Mouse (Mus musculus) layer of hippocampus, postnatal 14 days (tissue): ENCODE results near the gene Ptms. TPM values are rescaled to one million over a fixed set of nuclear protein-coding genes. Genes with fewer than 3 reads are reported as not detected.
A peak's percentile ranks its signal among the peaks of the same experiment; 100 is the strongest.

Experiments
- DNase-seq, 2 experiments: peaks; one replicate each; pipeline ENCODE4 v3.0.0; 2021 to 2022; ENCODE audit warnings: low spot score in 2 of 2, mixed read lengths in 1 of 2
- long read RNA-seq, 2 experiments: library from polyadenylated mRNA; stranded (forward); transcript quantifications; one replicate each; pipeline ENCODE4 v2.0.0; 2021
- total RNA-seq, 2 experiments: library from RNA; stranded (reverse); gene quantifications; 2 replicates each; pipeline ENCODE4 v1.2.3; 2021

The Ptms gene
- 1,000 to 10,000 TPM; 1,231 to 1,331 TPM for total RNA-seq
- long read RNA-seq, experiment 1, transcript Ptms-201 (5 exons, 1,149 nt) = major isoform, 158 of 235 reads
- long read RNA-seq, experiment 1, transcript Ptms-203 (4 exons, 629 nt) = minor isoform, 27 of 235 reads
- long read RNA-seq, experiment 1, partial matches to known transcripts = 36 of 235 reads
- long read RNA-seq, experiment 1, other reads (novel, unspliced or antisense) = 13 of 235 reads
- long read RNA-seq, experiment 2, transcript Ptms-201 (5 exons, 1,149 nt) = major isoform, 238 of 406 reads
- long read RNA-seq, experiment 2, transcript Ptms-203 (4 exons, 629 nt) = minor isoform, 61 of 406 reads
- long read RNA-seq, experiment 2, partial matches to known transcripts = 90 of 406 reads
- long read RNA-seq, experiment 2, other reads (novel, unspliced or antisense) = 17 of 406 reads

DNA sequence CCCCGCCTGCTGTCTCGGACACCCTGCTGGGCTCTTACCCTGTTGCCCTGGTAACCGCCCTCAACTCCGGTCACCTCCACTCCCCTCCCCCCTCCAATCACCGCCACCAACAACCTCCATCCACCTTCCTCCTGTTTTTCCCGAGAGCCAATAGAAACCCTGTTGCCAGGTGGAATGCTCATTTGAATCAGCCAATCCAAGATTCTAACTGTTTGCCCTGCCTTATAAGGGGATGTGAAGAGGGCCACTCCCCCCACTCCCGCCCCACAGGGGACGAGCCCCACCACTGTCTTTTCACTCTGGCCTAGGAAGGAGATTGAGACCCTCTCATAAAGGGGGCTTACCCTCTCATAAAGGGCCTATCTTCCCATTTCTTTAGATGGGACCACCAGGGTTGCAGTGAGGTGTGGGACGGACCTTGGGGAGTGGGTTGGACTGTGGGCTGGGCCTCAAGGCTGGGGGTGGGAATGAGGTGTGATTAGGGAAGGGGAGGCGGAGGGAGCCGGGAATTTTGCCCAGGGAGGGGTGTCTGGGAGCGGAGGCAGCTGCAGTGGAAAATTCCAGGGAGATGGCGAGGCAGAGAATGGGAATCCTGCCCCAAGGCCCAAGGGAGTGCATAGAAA lies at the start of gene Ptms:
TSS of gene Ptms (minus strand) at position 409 of the 623 bp plus-strand sequence.
- DNase-seq = peak; percentile 90 to 97

DNA sequence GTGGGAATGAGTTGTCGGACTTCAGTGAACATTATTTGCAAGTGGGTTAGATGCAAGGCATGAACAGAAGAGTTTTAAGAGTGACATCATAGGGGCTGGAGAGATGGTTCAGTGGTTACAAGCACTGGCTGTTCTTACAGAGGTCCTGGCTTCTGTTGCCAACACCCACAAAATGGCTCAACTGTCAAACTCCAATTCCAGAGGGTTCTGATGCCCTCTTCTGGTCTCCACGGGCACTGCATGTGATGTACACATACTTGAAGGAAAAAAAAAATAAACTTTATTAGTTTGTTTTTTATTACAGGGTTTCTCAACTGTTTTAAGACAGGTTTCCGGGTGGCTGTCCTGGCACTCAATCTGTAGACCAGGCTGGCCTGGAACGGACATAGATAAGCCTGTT lies 47.9 kb upstream of the Ptms start:
- DNase-seq = peak in 1 of 2 experiments; percentile 28

DNA sequence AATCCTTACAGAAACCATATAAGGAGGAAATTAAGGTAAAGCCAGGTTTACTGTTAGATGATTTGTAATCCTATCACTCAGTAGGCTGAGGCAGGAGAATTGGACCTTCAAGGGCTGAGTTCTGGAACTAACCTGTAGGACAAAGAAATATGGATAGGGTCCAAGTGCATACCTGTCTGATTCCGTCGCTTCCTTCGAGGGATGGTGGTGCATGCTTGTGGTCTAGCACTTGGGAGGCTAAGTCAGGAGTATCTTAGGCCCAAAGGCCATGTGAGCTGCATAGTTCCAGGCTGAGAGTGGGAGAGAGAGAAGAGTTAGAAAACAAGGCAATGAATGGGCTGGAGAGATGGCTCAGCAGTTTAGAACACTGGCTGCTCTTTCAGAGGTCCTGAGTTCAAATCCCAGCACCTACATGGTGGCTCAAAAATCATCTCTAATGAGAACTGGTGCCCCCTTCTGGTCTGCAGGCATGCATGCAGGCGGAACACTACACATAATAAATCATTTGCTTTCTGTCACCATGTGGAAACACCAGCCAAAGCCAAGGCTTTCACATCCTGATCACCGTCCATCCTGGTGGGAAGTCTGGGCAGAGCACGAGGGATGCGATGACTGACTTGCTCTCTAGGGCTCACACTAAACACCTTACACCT lies 46.7 kb upstream of the Ptms start:
- DNase-seq = no peak

DNA sequence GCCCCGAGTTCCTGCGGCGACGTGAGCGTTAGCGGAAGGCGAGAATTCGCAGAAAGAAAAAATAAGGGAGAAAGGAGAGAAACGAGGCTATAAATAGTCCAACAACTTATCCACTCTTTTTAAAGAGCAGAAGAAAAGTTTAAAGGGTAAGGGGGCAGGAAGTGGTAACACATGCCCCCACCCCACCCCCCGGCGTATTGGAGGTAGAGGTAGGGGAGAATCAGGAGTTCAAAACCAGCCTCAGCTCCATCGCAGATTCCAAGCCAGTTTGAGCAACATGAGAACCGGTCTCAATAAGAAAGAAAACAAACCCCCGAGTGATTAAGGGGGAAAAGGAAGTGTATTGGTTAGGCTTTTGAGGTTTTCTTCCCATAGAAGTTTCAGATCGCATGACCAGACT lies 45.8 kb upstream of the Ptms start:
- no peak for DNase-seq

DNA sequence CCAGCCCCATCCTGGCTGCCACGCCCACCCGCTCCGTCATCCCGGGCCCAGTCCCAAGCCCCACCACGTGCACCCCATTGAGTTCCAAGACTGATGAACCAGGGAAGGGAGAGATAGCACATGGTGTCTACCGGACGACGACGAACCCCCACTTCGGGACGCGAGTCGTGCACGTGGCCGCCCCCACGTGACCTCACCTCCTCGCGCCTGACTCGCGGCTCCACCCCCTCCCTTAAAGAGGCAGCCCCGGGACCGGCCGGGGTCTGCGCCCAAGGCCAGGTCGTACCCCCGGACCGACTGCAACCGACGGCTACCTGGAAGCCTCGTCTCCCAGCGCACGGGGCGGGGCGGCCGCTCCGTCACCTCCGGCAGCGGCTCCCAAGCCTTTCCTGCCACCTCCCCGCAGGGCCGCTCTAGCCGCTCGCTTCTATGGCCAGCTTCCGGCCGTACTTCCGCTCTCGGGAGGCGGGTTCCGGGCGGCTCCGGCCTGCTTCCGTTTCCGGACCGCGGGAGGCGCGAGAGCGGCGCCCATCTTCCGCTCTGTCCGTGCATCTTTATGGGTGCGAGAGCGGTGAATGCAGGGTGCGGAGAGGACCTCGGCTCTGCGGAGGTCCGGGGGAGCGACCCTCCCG lies 45.3 kb upstream of the Ptms start, which contains the start of gene Cops7a:
TSS of gene Cops7a (minus strand) at position 451 of the 632 bp plus-strand sequence.
- peak; percentile 95 to 97 for DNase-seq

DNA sequence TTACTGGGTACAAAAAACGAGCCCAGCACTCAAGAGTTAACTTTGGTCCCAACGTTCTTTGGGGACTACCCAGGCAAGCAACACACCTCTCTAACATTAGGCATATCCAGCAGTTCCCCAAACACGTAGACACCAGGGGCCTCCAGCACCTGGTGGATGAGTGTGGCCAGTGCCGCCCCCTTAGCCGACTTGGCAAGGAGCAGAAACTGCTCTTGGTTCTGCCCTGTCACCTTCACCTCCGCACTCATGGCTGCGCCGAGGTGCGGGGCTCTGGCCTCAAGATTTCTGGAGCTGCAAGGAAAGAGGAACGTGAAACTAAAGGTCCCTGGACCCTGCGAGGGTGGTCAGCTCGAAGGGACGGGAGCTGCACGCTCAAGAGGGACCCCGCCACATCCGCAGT lies 44.7 kb upstream of the Ptms start:
- DNase-seq = peak in 1 of 2 experiments; percentile 27

DNA sequence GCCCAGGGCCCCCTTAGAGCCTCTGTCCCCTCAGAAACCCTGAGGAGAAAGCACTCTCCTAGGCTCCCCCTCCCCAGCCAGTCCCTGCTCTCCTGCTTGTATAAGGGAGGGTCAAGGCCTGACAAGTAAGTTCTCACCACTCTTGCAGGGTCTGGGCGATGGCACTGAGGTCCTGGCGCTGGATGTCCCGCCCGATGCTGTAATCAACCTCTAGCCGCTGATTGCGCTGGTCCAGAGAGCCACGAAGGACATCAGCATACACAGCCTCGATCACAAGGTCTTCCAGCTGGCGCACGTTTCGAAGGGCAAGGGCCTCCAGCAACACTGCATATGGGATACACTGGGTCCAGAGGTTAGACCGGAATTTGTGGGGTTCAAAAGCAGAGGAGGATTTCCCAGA lies 41.1 kb upstream of the Ptms start:
- DNase-seq = no peak

DNA sequence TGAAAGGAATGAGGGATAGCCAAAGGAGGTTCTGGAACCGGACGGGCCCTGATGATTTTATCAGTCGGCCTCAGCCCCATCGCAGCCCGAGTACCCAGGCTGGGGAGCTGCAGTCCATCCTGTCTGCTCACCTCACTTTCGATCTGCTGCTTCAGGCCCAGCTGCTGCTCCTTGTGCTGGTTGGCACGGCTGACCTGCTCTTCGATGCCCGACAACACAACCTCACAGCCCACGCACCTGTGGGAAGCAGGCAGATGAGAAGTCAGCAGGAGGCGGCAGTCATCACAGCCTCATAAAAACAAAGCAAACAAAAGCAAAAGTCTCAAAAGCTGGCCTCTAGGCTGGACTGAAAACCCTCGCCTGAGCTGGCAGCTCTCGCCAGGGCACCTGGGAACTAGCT lies 40.1 kb upstream of the Ptms start:
- no peak for DNase-seq

DNA sequence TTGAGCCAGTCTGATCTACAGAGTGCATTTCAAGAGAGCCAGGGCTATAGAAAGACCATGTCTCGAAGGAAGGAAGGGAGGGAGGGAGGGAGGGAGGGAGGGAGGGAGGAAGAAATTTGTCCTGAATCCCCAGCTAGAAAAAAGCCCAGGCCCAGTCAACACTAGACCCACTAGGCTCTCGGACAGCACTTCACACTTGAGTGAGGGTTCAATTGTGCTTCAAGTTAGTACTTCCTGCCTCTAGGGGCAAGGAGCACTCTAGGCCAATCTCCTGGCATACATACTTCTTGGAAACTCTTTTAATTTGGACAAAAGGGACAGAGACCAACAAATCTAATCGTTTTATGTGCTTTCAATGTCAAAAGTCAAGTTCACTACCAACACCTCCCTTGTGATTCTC lies 38.2 kb upstream of the Ptms start:
- DNase-seq = no peak

DNA sequence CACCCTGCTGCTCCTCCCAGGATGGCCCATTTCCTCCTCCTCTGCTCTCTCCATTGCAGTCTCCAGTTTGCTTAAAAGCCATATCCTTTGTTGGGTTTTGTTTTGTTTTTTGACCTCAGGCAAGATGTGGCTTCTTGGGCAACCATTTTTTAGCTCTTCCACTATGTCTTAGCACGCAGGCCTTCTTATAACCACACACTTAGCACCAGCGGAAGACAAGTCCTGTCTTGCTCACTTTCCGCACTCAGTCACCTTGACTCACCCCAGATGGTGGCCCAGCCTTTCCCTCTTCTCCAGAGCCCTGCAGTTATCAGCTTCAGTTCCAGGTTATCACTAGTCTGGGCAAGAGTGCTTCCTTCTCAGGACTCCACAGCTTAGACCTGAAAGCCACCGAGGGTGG lies 35.3 kb upstream of the Ptms start:
- no peak for DNase-seq

DNA sequence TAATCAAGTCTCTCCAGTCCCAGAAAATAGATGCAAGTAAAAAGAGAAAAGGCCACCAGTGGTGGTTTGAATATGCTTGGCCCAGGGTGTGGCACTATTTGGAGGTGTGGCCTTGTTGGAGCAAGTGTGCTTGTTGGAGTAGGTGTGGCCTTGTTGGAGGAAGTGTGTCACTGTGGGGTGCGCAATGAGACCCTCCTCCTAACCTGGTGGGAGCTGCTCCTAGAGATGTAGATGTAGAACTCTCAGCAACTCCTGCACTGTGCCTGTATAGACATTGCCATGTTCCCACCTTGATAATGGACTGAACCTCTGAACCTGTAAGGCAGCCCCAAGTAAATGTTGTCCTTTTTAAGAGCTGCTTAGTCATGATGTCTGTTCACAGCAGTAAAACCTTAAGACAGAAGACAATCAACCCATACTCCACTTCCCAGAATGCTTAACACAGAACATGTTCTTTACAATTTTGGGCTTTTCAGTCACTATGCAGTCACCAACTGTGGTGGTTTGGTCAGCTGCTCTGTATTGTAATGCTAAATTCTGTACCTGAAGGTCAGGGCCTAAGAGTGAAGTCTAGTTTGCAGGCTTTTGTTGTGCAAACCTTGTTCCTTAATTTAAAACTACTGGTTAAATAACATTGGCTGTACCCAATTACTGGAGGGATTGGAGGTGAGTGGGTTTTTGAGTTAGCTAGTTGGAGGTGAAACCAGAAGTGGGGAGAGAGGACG lies 34.2 kb upstream of the Ptms start:
- DNase-seq = no peak

DNA sequence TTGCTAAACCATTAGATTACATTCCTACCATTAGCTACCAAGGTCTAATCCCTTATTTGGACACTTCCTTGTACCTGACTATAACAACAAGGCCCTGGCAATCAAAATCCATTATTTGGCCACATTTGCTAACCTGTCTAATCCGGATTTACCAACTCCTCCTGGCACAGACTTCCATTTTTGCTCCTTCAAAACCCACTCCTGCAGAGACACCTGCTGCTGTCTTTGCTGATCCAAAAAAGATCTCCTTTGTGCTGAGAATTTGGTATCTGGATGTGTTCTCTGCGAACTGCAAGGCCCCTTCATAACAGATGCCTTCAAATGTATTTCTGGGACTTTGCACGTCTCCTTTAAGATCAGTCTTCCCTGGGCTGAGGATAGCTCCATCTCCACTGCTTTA lies 23.6 kb upstream of the Ptms start:
- no peak for DNase-seq

DNA sequence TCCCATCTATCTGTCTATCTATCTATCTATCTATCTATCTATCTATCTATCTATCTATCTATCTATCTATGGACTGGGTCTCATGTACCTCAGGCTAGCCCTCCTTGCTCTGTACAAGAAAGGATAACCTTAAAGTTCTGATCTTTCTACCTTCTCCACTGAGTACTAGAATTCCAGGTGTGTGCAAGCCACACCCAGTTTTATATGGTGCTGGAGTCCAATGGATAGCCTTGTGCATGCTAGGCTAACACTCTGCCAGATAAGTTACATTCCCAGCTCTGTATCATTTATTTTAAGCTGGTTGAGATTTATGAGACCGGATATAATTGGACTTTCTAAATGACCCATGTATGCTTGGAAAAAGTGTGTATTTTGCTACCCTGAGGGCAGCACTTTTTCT lies 21.8 kb upstream of the Ptms start:
- no peak for DNase-seq

DNA sequence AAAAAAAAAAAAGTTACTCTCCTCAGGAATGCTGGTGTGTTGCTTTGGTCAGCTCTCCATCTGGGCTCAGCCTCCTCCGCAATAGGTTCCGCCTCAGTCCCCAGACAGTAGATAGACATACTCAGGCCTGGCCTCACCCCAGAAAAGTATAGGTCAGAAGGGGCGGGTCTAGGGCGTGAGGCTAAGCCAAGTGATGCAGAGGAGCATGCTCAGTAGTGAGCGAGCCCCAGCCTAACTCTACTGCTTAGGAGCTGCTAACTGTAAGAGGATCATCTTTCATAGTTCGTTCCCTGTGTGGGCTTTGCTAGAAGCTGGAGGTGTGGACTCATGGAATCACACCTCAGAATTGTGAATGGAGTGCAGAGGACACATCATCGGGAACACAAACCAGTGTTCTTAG lies 18.7 kb upstream of the Ptms start:
- DNase-seq = no peak

DNA sequence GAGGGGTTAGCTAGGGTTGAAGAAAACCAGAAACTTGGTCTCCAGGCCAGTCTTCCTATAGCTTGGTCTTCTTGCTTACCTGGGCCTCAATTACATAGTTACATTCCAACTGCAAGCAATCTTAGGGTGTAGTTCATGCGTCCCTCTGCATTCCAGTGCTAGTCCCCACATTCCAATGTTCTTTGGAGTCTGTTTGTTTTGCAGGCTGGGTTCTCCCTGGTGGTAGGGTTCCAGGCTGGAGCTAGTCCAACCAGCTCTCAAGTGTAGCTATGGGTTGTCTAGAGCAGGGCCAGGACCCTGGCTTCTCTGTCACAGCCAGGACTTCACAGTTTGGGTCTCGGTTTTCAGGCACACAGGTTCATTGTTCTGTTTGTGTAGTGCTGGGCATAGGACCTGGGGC lies 17.6 kb upstream of the Ptms start:
- no peak for DNase-seq

DNA sequence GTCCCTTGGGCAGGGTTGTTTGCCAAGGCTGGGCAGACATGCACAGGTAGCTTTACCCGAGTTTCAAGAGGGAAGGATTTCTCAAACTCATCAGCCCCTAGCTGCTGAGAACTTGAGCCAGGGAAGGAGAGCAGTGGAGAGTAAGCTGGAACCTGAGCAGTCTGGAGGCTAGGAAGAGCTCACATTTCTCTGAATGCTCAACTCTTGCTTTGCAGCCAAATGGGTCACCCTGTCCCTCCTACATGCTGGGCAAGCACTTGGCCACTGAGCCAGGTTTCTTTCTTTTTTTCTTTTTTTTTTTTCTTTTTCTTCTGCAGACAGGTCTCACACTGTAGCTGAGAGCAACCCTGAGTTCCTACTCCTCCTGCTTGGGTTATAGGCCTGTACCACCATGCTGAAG lies 16.8 kb upstream of the Ptms start:
- no peak for DNase-seq

DNA sequence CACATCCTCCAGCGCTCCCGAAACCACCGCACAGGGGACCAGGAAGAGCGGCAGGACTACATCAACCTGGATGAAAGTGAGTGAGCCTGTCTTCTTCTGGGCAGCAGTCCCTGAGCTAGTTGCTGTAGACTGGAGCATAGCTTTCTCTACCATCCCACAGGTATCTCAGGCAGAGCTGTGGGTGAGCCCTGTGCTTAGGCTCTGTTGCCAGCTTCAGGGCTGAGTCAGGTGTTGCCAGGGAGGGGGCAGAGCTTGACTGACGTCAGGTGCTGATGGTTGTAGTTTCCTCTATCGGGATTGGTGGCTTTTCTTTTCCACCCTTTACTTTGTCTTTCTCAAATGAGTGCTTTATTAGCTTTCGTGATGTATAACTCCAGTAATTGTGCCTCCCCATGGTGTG lies 14.8 kb upstream of the Ptms start:
- no peak for DNase-seq

DNA sequence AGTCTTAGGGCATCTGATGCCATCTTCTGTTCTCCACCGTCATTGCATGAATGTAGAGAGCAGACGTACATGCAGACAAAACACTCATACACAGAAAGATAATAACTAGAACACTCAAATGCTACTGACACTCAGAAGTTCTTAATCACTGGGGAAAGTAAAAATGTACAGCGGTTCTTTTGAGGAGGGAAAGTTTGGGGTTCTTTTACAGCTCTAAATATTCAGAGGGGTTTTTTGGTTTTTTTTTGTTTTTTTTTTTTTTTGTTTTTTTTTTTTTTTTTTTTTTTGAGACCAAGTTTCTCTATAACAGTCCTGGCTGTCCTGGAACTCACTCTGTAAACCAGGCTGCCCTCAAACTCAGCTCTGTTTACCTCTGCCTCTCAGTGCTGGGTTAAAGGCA lies 13.2 kb upstream of the Ptms start:
- DNase-seq = no peak

DNA sequence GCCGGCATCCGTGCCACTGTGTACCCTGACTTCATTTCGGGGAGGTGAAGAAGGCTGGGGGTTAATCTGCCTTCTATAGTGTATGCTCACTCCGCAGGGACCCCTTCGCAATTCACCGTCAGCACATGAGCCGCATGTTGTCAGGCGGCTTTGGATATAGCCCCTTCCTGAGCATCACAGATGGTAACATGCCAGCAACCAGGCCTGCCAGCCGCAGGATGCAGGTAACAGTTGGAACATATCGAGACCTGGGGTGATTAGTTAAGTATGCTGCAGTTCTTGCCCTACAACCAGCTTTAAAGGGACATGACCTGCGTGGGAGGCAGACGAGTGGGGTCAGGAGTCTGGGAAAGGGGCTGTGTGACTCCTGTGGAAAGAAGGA lies 12.4 kb upstream of the Ptms start:
- no peak for DNase-seq

DNA sequence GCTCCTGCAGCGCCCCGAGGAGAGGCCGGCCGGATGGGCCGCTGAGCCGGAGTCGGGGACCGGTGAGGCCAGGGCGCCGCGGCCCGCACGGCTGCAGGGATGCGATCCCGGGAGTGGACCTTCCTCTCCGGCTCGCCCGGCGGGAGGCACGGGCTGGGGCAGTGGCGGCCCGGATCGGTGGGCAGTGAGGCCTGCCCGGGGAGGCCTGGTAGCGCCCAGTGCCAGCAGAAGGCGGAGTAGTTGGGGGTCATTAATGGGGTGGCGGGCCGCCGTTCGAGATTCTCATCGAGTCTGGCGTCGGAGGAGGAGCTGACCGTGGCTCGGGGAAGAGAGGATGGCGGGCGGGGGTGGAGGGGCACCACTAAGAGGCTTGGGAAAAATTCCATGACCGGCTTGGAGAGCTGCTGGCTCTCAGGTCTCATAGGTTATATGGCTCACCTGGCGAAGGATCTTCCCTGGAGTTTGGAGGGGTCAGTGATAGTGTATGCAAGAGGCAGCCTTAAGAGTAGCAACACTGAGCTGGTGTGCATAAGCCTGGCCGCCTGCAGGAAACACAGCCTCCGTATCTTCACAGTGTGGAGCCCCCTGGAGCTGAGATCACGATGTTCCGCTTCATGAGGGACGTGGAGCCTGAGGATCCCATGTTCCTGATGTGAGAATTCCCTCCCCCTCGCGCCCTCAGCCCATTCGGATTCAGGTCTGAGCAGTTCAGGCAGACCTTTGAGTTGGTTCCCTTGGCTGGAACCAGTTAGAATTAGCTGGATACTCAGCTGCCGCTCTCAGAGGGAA lies 11.8 kb upstream of the Ptms start:
- peak in 1 of 2 experiments; percentile 65 for DNase-seq
